Mouse (Mus musculus): Measurements from ENCODE around the gene Sgcg. TPM values are rescaled to one million over a fixed set of nuclear protein-coding genes. Genes with fewer than 3 reads are reported as not detected.

Gene Sgcg
- polyA plus RNA-seq, 1 experiment: 0.16 TPM

GRCm38 (mm10) chr14:61223740-61224139, 34.5 kb downstream of the Sgcg start:
- Histone ChIP-seq H3K4me1 (ENCODE audit: control insufficient read depth, insufficient read depth, insufficient read length) (no peaks in the 10 kb centered on the region), H3K27ac (ENCODE audit: insufficient read depth, low read length) (no peak overlapping the region), H3K36me3 (ENCODE audit: control insufficient read depth, insufficient read depth, low read length) (no peaks in the 10 kb centered on the region), H3K27me3 (ENCODE audit: control insufficient read depth, insufficient read depth, low read length) (no peaks in the 10 kb centered on the region), H3K4me3 (ENCODE audit: extremely low read depth, insufficient read depth, insufficient read length) (no peak overlapping the region)
- TF ChIP-seq POLR2A (IDR thresholded peaks at IDR 0.05; ENCODE audit: low read depth, low read length) (no peak), CTCF (IDR thresholded peaks at IDR 0.05; ENCODE audit: extremely low read depth, insufficient read depth, insufficient read length, insufficient replicate concordance) (no peak)
- WGBS: 88% methylated on average over 4 of the region's 4 CpGs
- no peak for DNase-seq (ENCODE audit: low read depth in 1 of 2, low spot score in 2 of 2)

- no peaks in the 10 kb centered on the region for H3K36me3 ChIP-seq (ENCODE audit: control insufficient read depth, insufficient read depth, low read length)
- 89% methylated on average over 6 of the region's 6 CpGs for WGBS
- H3K27me3 ChIP-seq (ENCODE audit: control insufficient read depth, insufficient read depth, low read length): no peaks in the 10 kb centered on the region
- H3K4me3 ChIP-seq (ENCODE audit: extremely low read depth, insufficient read depth, insufficient read length): no peak overlapping the region
- no peak for DNase-seq (ENCODE audit: low read depth in 1 of 2, low spot score in 2 of 2)
- H3K27ac ChIP-seq (ENCODE audit: insufficient read depth, low read length): no peak overlapping the region
- H3K4me1 ChIP-seq (ENCODE audit: control insufficient read depth, insufficient read depth, insufficient read length): no peaks in the 10 kb centered on the region
- TF ChIP-seq POLR2A (IDR thresholded peaks at IDR 0.05; ENCODE audit: low read depth, low read length): no peak
- no peak for TF ChIP-seq CTCF (IDR thresholded peaks at IDR 0.05; ENCODE audit: extremely low read depth, insufficient read depth, insufficient read length, insufficient replicate concordance)
Measured at GRCm38 (mm10) chr14:61222506-61222905, 35.8 kb downstream of the Sgcg start.

GRCm38 (mm10) chr14:61221166-61221565, 37.1 kb downstream of the Sgcg start:
- Histone ChIP-seq H3K27ac (ENCODE audit: insufficient read depth, low read length) (no peak overlapping the region), H3K27me3 (ENCODE audit: control insufficient read depth, insufficient read depth, low read length) (no peaks in the 10 kb centered on the region), H3K4me3 (ENCODE audit: extremely low read depth, insufficient read depth, insufficient read length) (no peak overlapping the region), H3K4me1 (ENCODE audit: control insufficient read depth, insufficient read depth, insufficient read length) (no peaks in the 10 kb centered on the region), H3K36me3 (ENCODE audit: control insufficient read depth, insufficient read depth, low read length) (no peaks in the 10 kb centered on the region)
- 89% methylated on average over 5 of the region's 5 CpGs for WGBS
- TF ChIP-seq POLR2A (IDR thresholded peaks at IDR 0.05; ENCODE audit: low read depth, low read length) (no peak), CTCF (IDR thresholded peaks at IDR 0.05; ENCODE audit: extremely low read depth, insufficient read depth, insufficient read length, insufficient replicate concordance) (no peak)
- DNase-seq (ENCODE audit: low read depth in 1 of 2, low spot score in 2 of 2): no peak

- WGBS: 93% methylated on average over 6 of the region's 6 CpGs
- TF ChIP-seq POLR2A (IDR thresholded peaks at IDR 0.05; ENCODE audit: low read depth, low read length) (no peak), CTCF (IDR thresholded peaks at IDR 0.05; ENCODE audit: extremely low read depth, insufficient read depth, insufficient read length, insufficient replicate concordance) (no peak)
- H3K4me1 ChIP-seq (ENCODE audit: control insufficient read depth, insufficient read depth, insufficient read length): no peaks in the 10 kb centered on the region
Measured at GRCm38 (mm10) chr14:61211754-61212153, 46.5 kb downstream of the Sgcg start.

GRCm38 (mm10) chr14:61210111-61210510, 48.2 kb downstream of the Sgcg start:
- H3K36me3 ChIP-seq (ENCODE audit: control insufficient read depth, insufficient read depth, low read length): no peaks in the 10 kb centered on the region
- H3K27me3 ChIP-seq (ENCODE audit: control insufficient read depth, insufficient read depth, low read length): no peaks in the 10 kb centered on the region
- H3K27ac ChIP-seq (ENCODE audit: insufficient read depth, low read length): no peak overlapping the region
- no peaks in the 10 kb centered on the region for H3K4me1 ChIP-seq (ENCODE audit: control insufficient read depth, insufficient read depth, insufficient read length)
- no peak overlapping the region for H3K4me3 ChIP-seq (ENCODE audit: extremely low read depth, insufficient read depth, insufficient read length)
- 94% methylated on average over 5 of the region's 5 CpGs for WGBS
- TF ChIP-seq CTCF (IDR thresholded peaks at IDR 0.05; ENCODE audit: extremely low read depth, insufficient read depth, insufficient read length, insufficient replicate concordance) (no peak), POLR2A (IDR thresholded peaks at IDR 0.05; ENCODE audit: low read depth, low read length) (no peak)
- no peak for DNase-seq (ENCODE audit: low read depth in 1 of 2, low spot score in 2 of 2)

More at GRCm38 (mm10) chr14:61211754-61212153, 46.5 kb downstream of the Sgcg start:
- no peak overlapping the region for H3K4me3 ChIP-seq (ENCODE audit: extremely low read depth, insufficient read depth, insufficient read length)
- H3K36me3 ChIP-seq (ENCODE audit: control insufficient read depth, insufficient read depth, low read length): no peaks in the 10 kb centered on the region
- DNase-seq (ENCODE audit: low read depth in 1 of 2, low spot score in 2 of 2): no peak
- no peaks in the 10 kb centered on the region for H3K27me3 ChIP-seq (ENCODE audit: control insufficient read depth, insufficient read depth, low read length)
- H3K27ac ChIP-seq (ENCODE audit: insufficient read depth, low read length): no peak overlapping the region

- Histone ChIP-seq H3K27ac (ENCODE audit: insufficient read depth, low read length) (no peak overlapping the region), H3K4me1 (ENCODE audit: control insufficient read depth, insufficient read depth, insufficient read length) (no peaks in the 10 kb centered on the region), H3K36me3 (ENCODE audit: control insufficient read depth, insufficient read depth, low read length) (peaks cover 24% of the 10 kb centered on the region), H3K27me3 (ENCODE audit: control insufficient read depth, insufficient read depth, low read length) (no peaks in the 10 kb centered on the region), H3K4me3 (ENCODE audit: extremely low read depth, insufficient read depth, insufficient read length) (no peak overlapping the region)
- TF ChIP-seq POLR2A (IDR thresholded peaks at IDR 0.05; ENCODE audit: low read depth, low read length) (no peak), CTCF (IDR thresholded peaks at IDR 0.05; ENCODE audit: extremely low read depth, insufficient read depth, insufficient read length, insufficient replicate concordance) (no peak)
- 96% methylated on average over 4 of the region's 4 CpGs for WGBS
- DNase-seq (ENCODE audit: low read depth in 1 of 2, low spot score in 2 of 2): no peak
Measured at GRCm38 (mm10) chr14:61194416-61194815, 63.9 kb downstream of the Sgcg start.

GRCm38 (mm10) chr14:61192326-61192725, 66.0 kb downstream of the Sgcg start:
- no peak for DNase-seq (ENCODE audit: low read depth in 1 of 2, low spot score in 2 of 2)
- 94% methylated on average over 10 of the region's 10 CpGs for WGBS
- Histone ChIP-seq H3K4me1 (ENCODE audit: control insufficient read depth, insufficient read depth, insufficient read length) (no peaks in the 10 kb centered on the region), H3K27ac (ENCODE audit: insufficient read depth, low read length) (no peak overlapping the region), H3K27me3 (ENCODE audit: control insufficient read depth, insufficient read depth, low read length) (no peaks in the 10 kb centered on the region), H3K4me3 (ENCODE audit: extremely low read depth, insufficient read depth, insufficient read length) (no peak overlapping the region), H3K36me3 (ENCODE audit: control insufficient read depth, insufficient read depth, low read length) (peaks cover 22% of the 10 kb centered on the region)
- TF ChIP-seq CTCF (IDR thresholded peaks at IDR 0.05; ENCODE audit: extremely low read depth, insufficient read depth, insufficient read length, insufficient replicate concordance): no peak
- TF ChIP-seq POLR2A (IDR thresholded peaks at IDR 0.05; ENCODE audit: low read depth, low read length): no peak

All from spleen, adult 2 months (tissue).